Mouse (Mus musculus) embryonic fibroblast, embryonic 13.5 days (primary cell): Measurements from ENCODE around the gene I830077J02Rik.

Source experiments
- CTCF ChIP-seq: IDR thresholded peaks from 2 replicates; pipeline ENCODE4 v1.5.1; 2011; ENCODE audit warnings: mild to moderate bottlenecking, control low read depth, low read length, moderate library complexity, borderline replicate concordance; ENCODE audit not compliant: insufficient read depth
- POLR2A ChIP-seq: IDR thresholded peaks from 2 replicates; pipeline ENCODE4 v1.6.1; 2011; ENCODE audit warnings: low read depth, mild to moderate bottlenecking, control low read depth, low read length, moderate library complexity

- TF ChIP-seq CTCF (no peak), POLR2A (no peak)
Observed at GRCm38 (mm10) chr3:105882105-105882504, 50.4 kb downstream of the I830077J02Rik start.
